Mouse (Mus musculus): ENCODE results near the gene Endog. TPM values are rescaled to one million over a fixed set of nuclear protein-coding genes. Genes with fewer than 3 reads are reported as not detected.

Endog gene
- polyA plus RNA-seq, 1 experiment from 2014 or later = 16.9 TPM

GRCm38 (mm10) chr2:30185681-30186080 is 14.4 kb downstream of the Endog start:
- no peak for ATAC-seq (replicated peaks; ENCODE audit: insufficient number of reproducible peaks, low FRiP score, low TSS enrichment, low read depth)
- Histone ChIP-seq H3K9me3 (replicated peaks; ENCODE audit: control insufficient read depth, low read length) (no peaks in the 10 kb centered on the region), H3K27me3 (ENCODE audit: control insufficient read depth, insufficient read depth, low read length) (no peaks in the 10 kb centered on the region), H3K9ac (replicated peaks; ENCODE audit: low read length) (no peak overlapping the region), H3K27ac (replicated peaks; ENCODE audit: low read depth, low read length) (no peak overlapping the region), H3K4me2 (ENCODE audit: low read depth, low read length) (no peak overlapping the region), H3K4me1 (ENCODE audit: control insufficient read depth, insufficient read depth, low read length) (no peaks in the 10 kb centered on the region), H3K36me3 (replicated peaks; ENCODE audit: control insufficient read depth, insufficient read depth, low read depth, low read length) (no peaks in the 10 kb centered on the region), H3K4me3 (ENCODE audit: low read depth, low read length) (no peak overlapping the region)
- no peak for DNase-seq (ENCODE audit: low spot score)
- WGBS = 87% methylated on average over 3 of the region's 3 CpGs

GRCm38 (mm10) chr2:30191790-30192580 is 20.7 kb downstream of the Endog start:
- no peak for ATAC-seq (replicated peaks; ENCODE audit: insufficient number of reproducible peaks, low FRiP score, low TSS enrichment, low read depth)
- no peak overlapping the region for H3K4me2 ChIP-seq (ENCODE audit: low read depth, low read length)

DNA sequence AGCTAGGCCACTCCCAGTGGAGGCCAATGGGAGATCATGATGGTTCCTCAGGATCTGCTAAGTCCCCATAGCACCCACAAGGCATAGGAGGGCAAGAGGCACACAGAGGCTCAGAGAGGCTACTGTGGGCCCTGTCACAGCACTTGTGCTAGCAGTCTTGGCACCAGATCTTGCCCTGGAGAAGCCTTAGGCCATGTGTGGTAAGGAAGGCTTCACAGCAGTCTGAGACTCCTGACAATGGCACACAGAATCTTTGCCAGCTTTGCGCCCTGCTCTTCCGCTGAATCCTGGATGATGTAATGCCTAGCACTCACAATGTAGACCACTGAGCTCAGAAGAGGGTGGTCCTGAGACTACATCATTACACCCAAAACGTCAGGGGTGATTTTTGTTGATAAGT is 23.4 kb downstream of the Endog start:
- Histone ChIP-seq H3K4me1 (ENCODE audit: control insufficient read depth, insufficient read depth, low read length) (no peaks in the 10 kb centered on the region), H3K9ac (replicated peaks; ENCODE audit: low read length) (no peak overlapping the region), H3K4me3 (ENCODE audit: low read depth, low read length) (no peak overlapping the region), H3K9me3 (replicated peaks; ENCODE audit: control insufficient read depth, low read length) (no peaks in the 10 kb centered on the region), H3K4me2 (ENCODE audit: low read depth, low read length) (no peak overlapping the region), H3K27me3 (ENCODE audit: control insufficient read depth, insufficient read depth, low read length) (no peaks in the 10 kb centered on the region), H3K27ac (replicated peaks; ENCODE audit: low read depth, low read length) (no peak overlapping the region), H3K36me3 (replicated peaks; ENCODE audit: control insufficient read depth, insufficient read depth, low read depth, low read length) (no peaks in the 10 kb centered on the region)
- ATAC-seq (replicated peaks; ENCODE audit: insufficient number of reproducible peaks, low FRiP score, low TSS enrichment, low read depth) (no peak), DNase-seq (ENCODE audit: low spot score) (no peak)
- 87% methylated on average over 3 of the region's 3 CpGs for WGBS

More at GRCm38 (mm10) chr2:30191790-30192580, 20.7 kb downstream of the Endog start:
- Histone ChIP-seq H3K9me3 (replicated peaks; ENCODE audit: control insufficient read depth, low read length) (no peaks in the 10 kb centered on the region), H3K27me3 (ENCODE audit: control insufficient read depth, insufficient read depth, low read length) (no peaks in the 10 kb centered on the region), H3K27ac (replicated peaks; ENCODE audit: low read depth, low read length) (no peak overlapping the region), H3K36me3 (replicated peaks; ENCODE audit: control insufficient read depth, insufficient read depth, low read depth, low read length) (no peaks in the 10 kb centered on the region), H3K4me3 (ENCODE audit: low read depth, low read length) (no peak overlapping the region), H3K9ac (replicated peaks; ENCODE audit: low read length) (no peak overlapping the region), H3K4me1 (ENCODE audit: control insufficient read depth, insufficient read depth, low read length) (no peaks in the 10 kb centered on the region)
- DNase-seq (ENCODE audit: low spot score) = no peak
- 83% methylated on average over 12 of the region's 12 CpGs for WGBS

DNA sequence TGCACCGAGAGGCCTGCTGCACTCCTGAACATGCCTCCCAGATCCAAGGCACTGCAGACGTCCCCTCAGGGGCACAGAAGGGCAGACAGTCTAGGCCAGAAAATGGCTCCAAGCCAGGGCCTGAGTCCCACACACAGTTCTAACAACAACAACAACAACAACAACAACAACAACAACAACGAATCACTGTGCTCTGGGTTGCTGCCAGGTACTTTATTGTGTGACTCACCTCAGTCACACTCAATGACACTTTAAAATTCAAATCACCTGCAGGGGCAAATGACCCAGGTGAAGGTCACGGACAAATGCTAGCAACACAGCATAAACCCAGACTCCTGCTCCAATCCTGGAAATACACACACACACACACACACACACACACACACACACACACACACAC is 26.7 kb downstream of the Endog start:
- no peak for DNase-seq (ENCODE audit: low spot score)
- no peak overlapping the region for H3K4me2 ChIP-seq (ENCODE audit: low read depth, low read length)
- H3K4me3 ChIP-seq (ENCODE audit: low read depth, low read length) = no peak overlapping the region
- H3K4me1 ChIP-seq (ENCODE audit: control insufficient read depth, insufficient read depth, low read length) = no peaks in the 10 kb centered on the region
- ATAC-seq (replicated peaks; ENCODE audit: insufficient number of reproducible peaks, low FRiP score, low TSS enrichment, low read depth) = no peak
- WGBS = 66% methylated on average over 4 of the region's 4 CpGs
- H3K27me3 ChIP-seq (ENCODE audit: control insufficient read depth, insufficient read depth, low read length) = no peaks in the 10 kb centered on the region
- no peaks in the 10 kb centered on the region for H3K36me3 ChIP-seq (replicated peaks; ENCODE audit: control insufficient read depth, insufficient read depth, low read depth, low read length)
- H3K27ac ChIP-seq (replicated peaks; ENCODE audit: low read depth, low read length) = no peak overlapping the region
- no peak overlapping the region for H3K9ac ChIP-seq (replicated peaks; ENCODE audit: low read length)
- no peaks in the 10 kb centered on the region for H3K9me3 ChIP-seq (replicated peaks; ENCODE audit: control insufficient read depth, low read length)

GRCm38 (mm10) chr2:30199984-30200383 is 28.7 kb downstream of the Endog start:
- no peaks in the 10 kb centered on the region for H3K27me3 ChIP-seq (ENCODE audit: control insufficient read depth, insufficient read depth, low read length)
- no peak overlapping the region for H3K4me3 ChIP-seq (ENCODE audit: low read depth, low read length)
- no peaks in the 10 kb centered on the region for H3K9me3 ChIP-seq (replicated peaks; ENCODE audit: control insufficient read depth, low read length)
- peaks cover 3% of the 10 kb centered on the region; the same call in 1 of the 2 replicates for H3K4me1 ChIP-seq (ENCODE audit: control insufficient read depth, insufficient read depth, low read length)
- 62% methylated on average over 1 of the region's 1 CpGs for WGBS
- no peak overlapping the region for H3K9ac ChIP-seq (replicated peaks; ENCODE audit: low read length)
- ATAC-seq (replicated peaks; ENCODE audit: insufficient number of reproducible peaks, low FRiP score, low TSS enrichment, low read depth) = no peak
- no peak overlapping the region for H3K27ac ChIP-seq (replicated peaks; ENCODE audit: low read depth, low read length)
- no peak overlapping the region for H3K4me2 ChIP-seq (ENCODE audit: low read depth, low read length)
- H3K36me3 ChIP-seq (replicated peaks; ENCODE audit: control insufficient read depth, insufficient read depth, low read depth, low read length) = no peaks in the 10 kb centered on the region
- no peak for DNase-seq (ENCODE audit: low spot score)

GRCm38 (mm10) chr2:30200388-30200925 is 29.2 kb downstream of the Endog start:
- DNase-seq (ENCODE audit: low spot score) = no peak
- no peak overlapping the region for H3K27ac ChIP-seq (replicated peaks; ENCODE audit: low read depth, low read length)
- no peak overlapping the region for H3K4me2 ChIP-seq (ENCODE audit: low read depth, low read length)
- no peaks in the 10 kb centered on the region for H3K27me3 ChIP-seq (ENCODE audit: control insufficient read depth, insufficient read depth, low read length)
- 89% methylated on average over 5 of the region's 5 CpGs for WGBS
- H3K36me3 ChIP-seq (replicated peaks; ENCODE audit: control insufficient read depth, insufficient read depth, low read depth, low read length) = no peaks in the 10 kb centered on the region
- H3K4me3 ChIP-seq (ENCODE audit: low read depth, low read length) = no peak overlapping the region
- H3K4me1 ChIP-seq (ENCODE audit: control insufficient read depth, insufficient read depth, low read length) = peaks cover 3% of the 10 kb centered on the region; the same call in 1 of the 2 replicates
- H3K9ac ChIP-seq (replicated peaks; ENCODE audit: low read length) = no peak overlapping the region
- H3K9me3 ChIP-seq (replicated peaks; ENCODE audit: control insufficient read depth, low read length) = no peaks in the 10 kb centered on the region
- no peak for ATAC-seq (replicated peaks; ENCODE audit: insufficient number of reproducible peaks, low FRiP score, low TSS enrichment, low read depth)

DNA sequence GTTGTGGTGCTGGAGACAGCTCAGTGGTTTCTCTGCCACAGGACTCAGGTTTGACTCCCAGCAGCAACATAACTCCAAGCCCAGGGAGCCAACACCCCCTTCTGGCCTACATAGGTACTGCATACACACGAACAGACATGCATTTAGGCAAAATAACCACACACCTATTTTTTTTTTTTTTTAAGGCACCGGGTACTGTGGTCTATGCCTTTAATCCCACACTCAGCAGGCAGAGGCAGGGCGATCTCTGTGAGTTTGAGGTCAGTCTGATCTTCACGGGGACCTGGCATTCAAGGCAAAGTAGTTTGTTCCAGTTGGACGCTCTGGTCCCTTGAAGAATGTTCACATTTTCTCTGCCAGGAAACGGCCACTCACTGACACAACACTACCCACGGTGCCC is 32.1 kb downstream of the Endog start:
- Histone ChIP-seq H3K9ac (replicated peaks; ENCODE audit: low read length) (no peak overlapping the region), H3K27ac (replicated peaks; ENCODE audit: low read depth, low read length) (no peak overlapping the region), H3K4me3 (ENCODE audit: low read depth, low read length) (no peak overlapping the region), H3K27me3 (ENCODE audit: control insufficient read depth, insufficient read depth, low read length) (no peaks in the 10 kb centered on the region), H3K4me2 (ENCODE audit: low read depth, low read length) (no peak overlapping the region), H3K9me3 (replicated peaks; ENCODE audit: control insufficient read depth, low read length) (no peaks in the 10 kb centered on the region), H3K36me3 (replicated peaks; ENCODE audit: control insufficient read depth, insufficient read depth, low read depth, low read length) (no peaks in the 10 kb centered on the region), H3K4me1 (ENCODE audit: control insufficient read depth, insufficient read depth, low read length) (peaks cover 3% of the 10 kb centered on the region; the same call in 1 of the 2 replicates)
- WGBS = 80% methylated on average over 7 of the region's 7 CpGs
- peak; percentile 47 for DNase-seq (ENCODE audit: low spot score)
- ATAC-seq (replicated peaks; ENCODE audit: insufficient number of reproducible peaks, low FRiP score, low TSS enrichment, low read depth) = no peak

DNA sequence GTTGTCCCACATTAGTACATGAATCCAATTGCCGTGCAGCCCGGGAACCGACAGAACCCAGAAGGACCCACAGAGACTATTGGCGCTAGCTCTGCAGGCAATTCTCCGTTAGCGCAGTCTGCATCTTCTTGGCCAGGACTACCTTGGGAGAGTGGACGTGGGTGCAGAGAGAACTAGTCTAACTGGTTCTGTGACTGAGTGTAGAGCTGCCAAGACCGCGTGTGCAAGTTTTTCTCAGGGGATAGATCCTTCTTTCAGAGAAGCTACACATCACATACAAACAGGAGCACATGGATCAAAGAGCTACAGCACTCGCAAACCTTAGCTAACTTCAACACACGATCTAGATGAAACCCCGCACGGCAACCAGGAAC is 33.9 kb downstream of the Endog start:
- Histone ChIP-seq H3K9ac (replicated peaks; ENCODE audit: low read length) (peak overlapping the region; percentile 64), H3K36me3 (replicated peaks; ENCODE audit: control insufficient read depth, insufficient read depth, low read depth, low read length) (no peaks in the 10 kb centered on the region), H3K9me3 (replicated peaks; ENCODE audit: control insufficient read depth, low read length) (no peaks in the 10 kb centered on the region), H3K4me2 (ENCODE audit: low read depth, low read length) (peak overlapping the region; percentile 90), H3K4me1 (ENCODE audit: control insufficient read depth, insufficient read depth, low read length) (peaks cover 3% of the 10 kb centered on the region; the same call in 1 of the 2 replicates), H3K27ac (replicated peaks; ENCODE audit: low read depth, low read length) (no peak overlapping the region), H3K4me3 (ENCODE audit: low read depth, low read length) (peak overlapping the region; percentile 78), H3K27me3 (ENCODE audit: control insufficient read depth, insufficient read depth, low read length) (no peaks in the 10 kb centered on the region)
- peak; percentile 40 for DNase-seq (ENCODE audit: low spot score)
- ATAC-seq (replicated peaks; ENCODE audit: insufficient number of reproducible peaks, low FRiP score, low TSS enrichment, low read depth) = peak; percentile 40
- 2% methylated on average over 13 of the region's 13 CpGs for WGBS

Measured in embryonic facial prominence, embryonic 11.5 days (tissue).